Mouse (Mus musculus): ENCODE measurements around the gene Samt4.
"Not testable (repeated sequence)": the region's sequence is repeated elsewhere in the genome, so short reads cannot be mapped to it uniquely, and the experiment has no call there.

The Samt4 gene

GRCm38 (mm10) chrX:154481702-154482101, at the start of gene Samt4:
Samt4 (plus strand) TSS chrX:154482002.
- in situ Hi-C loops (cut with MboI, MseI) = no loop called here

DNA sequence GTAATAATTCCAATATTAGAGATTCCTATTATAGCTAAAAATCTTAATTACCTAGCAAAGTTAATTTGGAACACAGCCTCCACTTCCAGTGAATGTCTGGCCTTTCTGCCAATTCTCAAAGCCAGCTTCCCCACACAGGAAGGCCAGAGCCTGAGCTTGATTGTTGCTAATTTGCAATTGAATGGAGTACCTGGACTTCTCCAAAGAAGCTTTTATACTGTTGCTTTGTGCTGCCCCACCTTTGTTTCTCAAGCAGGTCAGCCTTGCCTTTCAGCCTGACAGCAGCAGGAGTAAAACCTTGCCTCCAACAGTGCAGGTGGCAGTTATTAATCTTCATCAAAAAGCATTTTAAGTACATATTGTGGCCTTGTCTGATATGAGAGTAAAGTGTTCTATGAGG, 38.1 kb upstream of the Samt4 start:
- in situ Hi-C loops (cut with MboI, MseI) = not testable (repeated sequence)

GRCm38 (mm10) chrX:154468386-154468785, 13.4 kb upstream of the Samt4 start:
- in situ Hi-C loops (cut with MboI, MseI) = not testable (repeated sequence)

Measured in regulatory T cell (primary cell).